Mouse (Mus musculus) liver, embryonic 14.5 days (tissue): ENCODE data around the gene Ankrd44.

ENCODE experiments used
- CTCF ChIP-seq: IDR thresholded peaks from 2 replicates; pipeline ENCODE4 v1.5.1; 2016; ENCODE audit warnings: antibody characterized with exemption, low read depth, control low read depth
- EP300 ChIP-seq: IDR thresholded peaks from 2 replicates; pipeline ENCODE4 v1.6.1; 2016; ENCODE audit warnings: antibody characterized with exemption, low read depth

DNA sequence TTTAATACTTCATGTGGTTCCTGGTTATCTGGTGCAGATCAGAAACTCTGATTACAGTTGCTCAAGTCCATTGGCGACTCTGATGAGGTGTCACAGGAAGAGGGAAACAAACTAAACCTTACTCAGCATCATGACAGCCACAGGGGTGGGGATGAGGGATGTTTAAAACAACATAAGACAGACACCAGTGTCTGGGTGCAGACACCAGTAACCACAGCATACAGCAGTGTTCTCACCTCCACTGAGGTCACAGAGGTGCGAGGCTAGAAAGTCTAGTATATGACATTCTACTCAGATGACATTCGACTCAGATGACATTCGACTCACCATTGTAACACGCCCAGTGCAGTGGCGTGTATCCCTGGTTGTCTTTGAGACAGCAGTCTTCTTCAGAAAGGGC lies 265.5 kb downstream of the Ankrd44 start:
- TF ChIP-seq CTCF: no peak
- no peak for TF ChIP-seq EP300
